Mouse (Mus musculus): ENCODE data around the gene Fyb2.
"Not testable (repeated sequence)": the region's sequence is repeated elsewhere in the genome, so short reads cannot be mapped to it uniquely, and the experiment has no call there.

Gene Fyb2

DNA sequence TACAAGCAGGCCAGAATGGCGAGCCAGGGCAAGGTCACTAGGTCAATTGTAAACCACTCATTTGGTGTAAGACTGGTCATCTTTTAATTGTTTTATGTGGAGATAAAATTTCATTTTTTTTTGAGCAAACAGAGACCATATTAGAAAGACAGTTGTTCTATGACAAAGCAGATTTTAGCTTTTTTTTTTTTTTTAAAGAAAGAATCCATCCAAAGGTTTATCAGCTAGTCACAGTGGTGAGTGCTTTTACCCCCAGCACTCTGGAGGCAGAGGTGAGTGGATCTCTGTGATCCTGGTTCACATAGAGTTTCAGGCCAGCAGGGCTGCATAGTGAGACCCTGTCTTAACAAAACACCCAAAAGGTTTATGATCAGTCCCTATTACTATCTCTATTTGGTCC lies 31.2 kb downstream of the Fyb2 start:
- no peak for DNase-seq

DNA sequence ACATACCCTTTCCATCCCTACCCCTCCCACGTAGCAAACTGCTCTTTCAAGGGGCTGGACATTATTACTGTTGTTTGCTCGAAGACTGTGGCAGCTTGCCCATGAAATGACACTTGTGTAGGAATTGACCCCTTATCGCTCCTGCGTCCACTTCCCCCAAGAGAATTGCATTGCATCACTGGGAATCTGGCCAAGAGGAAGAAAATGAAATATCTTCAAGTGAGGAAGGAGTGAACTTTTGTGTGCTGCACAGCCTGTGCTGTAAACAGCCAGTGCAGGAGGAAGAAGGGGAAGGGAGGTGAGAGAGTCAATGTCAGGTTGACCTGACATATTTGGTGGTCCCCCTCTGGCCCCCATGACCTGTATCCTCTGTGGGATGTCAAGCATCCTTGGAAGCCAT lies 35.6 kb downstream of the Fyb2 start:
- peak; percentile 57 for DNase-seq

DNA sequence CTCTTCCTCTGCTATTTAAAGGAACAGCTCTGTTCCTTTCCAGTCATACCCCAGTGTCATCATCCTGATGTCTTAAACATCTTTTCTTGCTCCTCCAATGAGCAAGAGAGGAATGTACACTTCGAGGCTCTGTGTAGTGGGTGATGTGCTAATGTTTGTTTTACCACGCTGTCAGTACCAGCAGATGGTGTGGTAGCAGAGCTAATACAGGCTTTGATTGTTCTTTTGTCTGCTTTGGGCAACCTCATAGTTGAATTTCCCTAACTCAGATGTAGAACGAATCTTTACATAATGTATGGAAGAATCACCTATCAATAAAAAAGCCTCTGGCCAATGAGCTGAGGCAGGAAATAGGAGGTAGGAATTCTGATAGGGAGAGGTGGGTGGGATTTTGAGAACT lies 36.0 kb downstream of the Fyb2 start:
- DNase-seq, result no peak

DNA sequence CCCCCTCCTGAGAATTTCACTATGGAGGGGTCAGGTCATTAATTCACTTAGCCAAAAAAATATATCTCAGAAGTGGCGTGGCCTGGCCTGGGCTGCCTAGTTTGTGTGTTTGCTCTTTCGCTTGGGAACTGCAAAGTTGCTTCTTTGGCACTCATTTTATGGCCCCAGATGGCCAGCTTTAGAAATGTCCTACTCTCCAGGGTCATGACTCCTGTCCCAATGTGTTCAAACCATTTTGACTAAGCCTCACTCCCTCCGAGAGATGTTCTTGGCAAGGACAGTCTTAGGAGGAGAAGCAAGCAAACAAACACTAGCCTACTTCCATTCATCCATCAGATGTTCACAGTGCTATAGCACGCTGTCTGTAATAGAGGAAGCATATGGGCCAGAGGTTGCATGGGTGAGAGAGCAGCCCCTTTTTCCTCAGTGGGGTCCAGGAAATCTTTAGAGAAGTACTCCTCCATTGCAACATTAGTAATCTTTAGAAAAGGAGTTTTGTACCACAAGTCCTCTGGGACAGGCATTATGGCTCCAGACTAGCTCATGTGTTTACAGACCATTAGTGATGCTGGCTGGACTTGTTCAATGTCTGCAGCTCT lies 38.1 kb downstream of the Fyb2 start:
- DNase-seq, result no peak

DNA sequence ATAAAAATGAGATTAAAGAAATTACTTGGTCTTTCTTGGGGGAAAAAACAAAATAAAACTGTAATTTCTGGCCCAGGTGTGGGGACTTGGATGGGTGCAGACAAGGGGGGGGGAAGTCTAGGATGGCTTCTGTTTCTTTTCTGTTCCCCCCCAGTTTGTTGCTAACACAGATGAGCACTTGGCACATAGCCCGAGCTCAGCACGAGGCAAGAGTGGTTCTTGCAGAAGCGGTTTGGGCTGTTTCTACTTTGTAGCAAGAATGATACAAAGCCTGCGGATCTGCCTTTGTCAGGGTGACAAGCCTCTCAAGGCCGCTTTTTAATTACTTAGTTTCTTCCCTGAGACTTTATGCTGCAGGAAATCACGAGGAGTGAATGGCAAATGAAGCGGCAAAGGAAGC lies 43.4 kb downstream of the Fyb2 start:
- no peak for DNase-seq

DNA sequence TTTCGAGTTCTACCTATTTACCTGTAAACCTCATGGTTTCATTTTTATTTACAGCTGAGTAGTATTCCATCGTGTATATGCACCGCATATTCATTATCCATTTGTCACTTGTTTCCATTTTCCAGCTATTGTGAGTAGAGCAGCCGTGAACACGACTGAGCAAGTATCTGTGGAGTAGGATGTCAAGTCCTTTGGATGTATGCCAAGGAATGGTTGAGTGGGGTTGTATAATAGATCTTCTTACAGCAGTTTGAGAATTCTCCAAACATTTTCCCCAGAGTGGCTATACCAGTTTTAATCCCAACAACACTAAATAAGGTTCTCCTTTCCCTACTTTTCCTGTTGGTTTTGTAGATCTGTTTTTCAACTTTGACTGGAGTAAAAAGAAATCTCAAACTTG lies 48.2 kb downstream of the Fyb2 start:
- DNase-seq, result no peak

DNA sequence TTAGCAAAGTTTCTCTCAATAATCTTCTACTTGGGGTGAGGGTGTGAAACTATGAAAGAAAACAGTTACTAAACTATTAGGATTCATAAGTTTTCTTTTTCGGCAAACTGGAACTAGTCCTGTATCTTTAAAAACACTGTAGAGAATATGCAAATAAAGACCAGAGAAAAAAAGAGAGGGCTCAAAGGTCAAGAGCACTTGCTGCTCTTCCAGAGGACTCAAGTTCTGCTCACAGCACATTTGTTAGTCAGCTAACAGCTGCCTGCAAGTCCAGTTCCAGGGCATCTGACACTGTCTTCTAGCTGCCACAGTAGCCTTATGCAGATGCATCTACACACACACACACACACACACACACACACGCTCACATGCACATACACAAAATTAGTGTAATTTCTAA lies 59.4 kb downstream of the Fyb2 start:
- no peak for DNase-seq

DNA sequence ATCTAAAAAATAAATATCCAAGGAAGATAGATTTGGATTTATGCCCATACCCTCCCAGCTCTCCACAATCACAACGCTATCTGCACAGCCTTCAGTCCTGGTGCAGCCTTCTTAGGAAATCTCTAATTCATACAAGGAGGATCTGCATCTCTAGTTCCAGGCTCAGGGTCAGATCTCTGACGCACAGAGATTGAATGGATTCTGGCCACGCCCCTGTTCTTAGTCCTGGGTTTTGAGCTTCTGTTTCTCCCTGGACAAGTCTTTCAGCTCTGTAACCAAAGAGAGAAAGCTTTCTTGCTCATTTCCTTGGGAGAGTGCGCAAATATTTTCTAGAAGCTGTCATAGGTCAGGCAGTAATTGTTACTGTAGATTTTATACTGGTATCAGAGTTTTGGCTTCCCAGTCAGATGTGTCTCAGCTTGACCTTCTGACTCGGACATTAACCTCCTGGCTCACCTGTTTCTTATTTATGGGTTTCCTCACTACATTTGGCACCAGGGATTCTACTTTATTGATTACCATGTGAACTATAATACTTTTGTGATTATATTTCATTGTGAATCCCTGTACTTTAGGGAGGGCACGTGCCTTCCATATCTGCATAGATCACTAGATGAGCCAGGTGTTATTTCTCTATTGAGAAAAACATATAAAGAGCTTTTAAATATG lies 62.0 kb downstream of the Fyb2 start:
- DNase-seq, result no peak

DNA sequence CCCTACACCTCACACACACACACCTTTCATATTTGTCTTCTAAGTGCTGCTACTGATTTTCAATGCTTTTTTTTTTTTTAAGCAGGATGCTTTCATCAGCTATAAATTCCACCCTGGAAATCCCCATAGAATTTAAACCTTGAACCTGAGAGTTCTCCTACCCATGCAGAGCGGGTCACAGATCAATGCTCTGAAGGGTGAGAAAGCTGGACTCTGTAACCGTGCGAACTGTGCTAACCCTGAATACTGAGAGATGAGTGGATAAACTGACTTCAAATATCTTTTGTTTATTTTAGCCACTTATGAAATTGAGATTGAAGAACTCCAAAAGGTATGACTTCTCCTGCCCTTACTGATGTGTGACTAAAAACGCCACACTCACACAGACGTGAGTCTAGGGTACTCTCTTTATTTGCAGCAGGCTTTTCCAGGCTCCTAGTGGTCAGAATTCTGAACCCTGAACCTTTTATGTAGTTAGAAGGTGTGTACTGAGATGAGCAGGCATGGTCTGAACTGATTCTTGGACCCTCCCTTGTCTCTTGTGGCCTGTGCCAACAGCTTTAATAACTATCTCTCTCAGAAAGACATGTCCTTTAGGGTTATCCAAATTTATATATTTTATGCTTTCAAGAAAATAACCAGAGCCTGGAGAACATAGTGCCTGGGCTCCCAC lies 72.8 kb downstream of the Fyb2 start:
- no peak for DNase-seq

DNA sequence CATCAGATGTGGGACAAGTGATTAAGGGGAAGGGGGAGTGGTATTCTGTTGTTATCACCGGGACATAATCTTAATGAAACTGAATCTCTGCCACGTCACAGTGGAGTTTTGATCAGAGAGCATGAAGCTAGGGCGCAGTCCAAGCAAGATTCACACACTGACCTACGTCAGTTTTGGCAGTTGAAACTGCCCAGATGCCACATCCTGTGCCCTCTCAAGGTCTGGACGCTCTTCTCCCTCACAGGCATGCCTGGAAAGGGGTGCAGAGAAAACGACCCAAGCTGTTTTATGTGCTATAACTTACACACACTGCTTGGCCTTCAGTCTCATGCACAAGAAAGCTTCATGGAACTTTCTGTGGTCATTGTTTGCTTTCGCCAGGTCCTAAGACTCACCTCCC lies 74.4 kb downstream of the Fyb2 start:
- no peak for DNase-seq

DNA sequence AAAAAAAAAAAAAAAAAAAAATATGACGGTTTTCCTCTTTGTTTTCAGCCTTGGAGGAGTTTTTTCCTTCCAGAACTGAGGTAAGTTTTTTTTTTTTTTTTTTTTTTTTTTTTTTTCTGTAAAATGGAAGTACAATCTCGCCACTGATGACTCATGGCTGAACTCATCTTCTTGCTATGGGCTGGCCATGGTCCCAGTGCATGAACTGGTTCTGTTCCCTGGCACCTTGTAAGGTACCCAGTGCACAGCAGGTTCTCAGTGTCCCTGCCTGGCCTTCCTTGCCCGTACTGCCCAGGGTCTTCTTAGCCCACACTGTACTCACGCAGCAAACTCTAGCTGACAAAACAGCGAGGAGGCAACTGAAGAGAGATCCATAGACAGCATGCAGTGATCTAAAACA lies 74.8 kb downstream of the Fyb2 start:
- no peak for DNase-seq

DNA sequence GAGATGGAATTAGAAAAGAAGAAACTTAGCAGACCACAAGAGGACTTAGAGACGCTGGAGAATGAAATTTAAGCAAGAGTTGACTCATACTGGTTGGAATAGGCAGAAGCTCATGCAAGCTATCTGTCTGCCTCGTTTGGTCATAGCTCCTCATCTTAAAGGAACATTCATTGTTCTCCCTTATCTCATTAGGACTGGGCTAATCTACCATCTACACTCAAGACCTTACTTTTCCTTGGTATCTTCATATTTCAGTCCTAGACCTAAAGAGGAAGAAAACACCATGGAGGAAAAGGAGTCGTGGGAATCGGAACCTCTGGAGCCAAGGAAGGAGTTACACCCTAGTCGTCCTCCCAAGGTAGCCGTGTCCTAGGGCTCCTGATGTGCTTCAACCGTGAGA lies 75.5 kb downstream of the Fyb2 start:
- DNase-seq, result no peak

DNA sequence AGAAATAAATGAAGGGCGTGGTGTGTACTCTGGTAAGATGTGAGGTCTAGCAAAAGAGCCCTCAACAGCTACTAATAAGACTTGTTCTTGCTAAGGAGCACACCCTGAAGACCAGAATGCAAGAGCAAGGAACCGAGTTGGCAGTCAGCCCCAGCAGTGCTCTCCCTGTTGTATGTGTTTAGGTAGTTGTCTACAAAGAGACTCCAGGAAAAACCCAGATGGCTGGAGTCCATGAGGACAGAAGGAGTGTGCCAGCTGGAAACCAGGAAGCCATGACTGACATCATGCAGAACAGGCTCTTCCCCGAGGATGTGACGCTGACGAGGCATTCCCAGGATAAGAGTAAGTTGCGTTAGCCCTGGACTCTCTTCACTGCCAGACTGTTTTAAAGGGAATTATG lies 76.8 kb downstream of the Fyb2 start:
- no peak for DNase-seq

DNA sequence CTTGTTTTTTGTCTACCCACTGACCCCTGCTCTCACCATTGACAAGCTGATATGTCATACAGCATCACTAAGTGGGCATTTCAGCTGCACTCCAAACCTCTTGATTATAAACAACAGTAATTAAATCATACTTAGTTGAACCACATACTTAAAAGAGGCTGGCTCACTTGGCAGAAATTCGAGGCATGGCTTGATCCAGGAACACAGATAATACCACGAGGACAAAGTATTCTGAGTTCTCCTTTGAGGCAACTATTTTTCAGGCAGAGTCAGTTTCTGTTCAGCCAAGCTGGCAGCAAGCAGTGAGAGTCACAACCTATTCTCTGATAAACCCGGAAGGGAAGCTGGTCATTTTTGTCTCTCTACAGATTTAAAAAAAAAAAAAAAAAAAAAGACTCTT lies 77.4 kb downstream of the Fyb2 start:
- no peak for DNase-seq

DNA sequence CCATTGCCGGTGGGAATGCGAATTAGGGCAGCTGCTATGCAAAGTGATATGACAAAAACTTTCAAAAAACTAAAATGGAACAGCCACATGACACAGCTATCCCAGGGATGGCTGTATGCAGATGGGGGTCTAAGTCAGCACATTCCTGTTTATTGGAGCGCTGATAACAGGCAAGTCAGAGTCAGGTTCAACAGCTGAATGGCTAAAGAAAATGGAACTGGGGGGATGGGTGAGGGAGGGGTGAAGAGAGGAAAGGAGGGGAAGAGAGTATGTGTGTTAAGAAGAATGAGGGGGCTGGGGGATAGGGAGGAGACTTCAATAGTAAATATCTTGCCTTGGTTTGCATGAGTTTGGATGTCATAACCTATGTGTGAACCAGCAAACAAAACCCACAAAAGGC lies 79.0 kb downstream of the Fyb2 start:
- DNase-seq, result no peak

DNA sequence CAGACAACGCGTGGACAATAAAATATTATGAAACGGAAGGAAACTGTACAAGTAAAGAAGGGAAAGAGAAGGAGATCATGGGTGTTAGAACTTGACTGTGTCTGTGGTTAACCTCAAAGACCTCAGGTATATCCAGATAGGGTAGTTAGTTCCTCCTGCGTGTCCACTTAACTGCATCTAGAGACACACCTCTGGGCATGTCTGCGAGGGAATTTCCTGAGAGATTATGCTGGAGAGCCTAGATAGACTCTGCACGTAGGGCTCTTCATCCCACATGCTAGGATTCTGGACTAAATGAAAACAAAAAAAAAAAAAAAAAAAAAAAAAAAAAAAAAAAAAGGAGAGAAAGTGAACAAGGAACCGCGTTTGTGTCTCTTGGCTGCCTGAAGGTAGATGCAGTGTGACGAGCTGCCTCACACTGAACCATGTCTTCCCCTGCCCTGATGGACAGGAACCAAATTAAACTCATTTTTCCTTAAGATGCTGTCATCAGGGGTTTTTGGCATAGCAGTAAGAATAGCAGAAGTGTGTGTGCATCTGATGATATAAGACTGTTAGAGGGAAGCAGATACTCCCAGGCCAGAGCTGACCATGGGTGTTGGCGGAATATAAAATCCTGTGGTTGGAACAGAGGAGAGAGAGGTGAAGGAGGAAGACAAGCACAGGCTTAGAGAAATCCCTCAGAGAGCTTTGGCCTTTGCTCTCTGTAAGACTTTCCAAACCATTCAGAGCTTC lies 80.1 kb downstream of the Fyb2 start:
- DNase-seq, result no peak

DNA sequence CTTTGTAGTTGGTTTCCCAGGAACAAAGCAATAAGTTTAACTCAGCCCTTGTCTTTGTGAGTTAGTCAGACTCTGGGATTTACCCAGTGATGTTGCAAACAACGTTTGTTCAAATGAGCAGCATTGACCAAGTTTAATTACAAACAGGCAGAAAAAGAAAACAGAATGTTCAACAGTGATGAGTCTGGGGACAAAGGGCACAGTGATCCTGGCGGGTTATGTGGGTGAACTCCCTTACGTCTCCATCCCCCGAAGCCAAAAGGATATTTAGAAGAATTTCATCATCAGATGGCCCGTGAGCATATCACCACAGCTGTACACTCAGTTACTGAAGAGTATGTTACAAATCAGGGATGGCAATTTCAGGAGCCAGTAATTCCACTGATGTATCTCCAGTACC lies 86.4 kb downstream of the Fyb2 start:
- no peak for DNase-seq

DNA sequence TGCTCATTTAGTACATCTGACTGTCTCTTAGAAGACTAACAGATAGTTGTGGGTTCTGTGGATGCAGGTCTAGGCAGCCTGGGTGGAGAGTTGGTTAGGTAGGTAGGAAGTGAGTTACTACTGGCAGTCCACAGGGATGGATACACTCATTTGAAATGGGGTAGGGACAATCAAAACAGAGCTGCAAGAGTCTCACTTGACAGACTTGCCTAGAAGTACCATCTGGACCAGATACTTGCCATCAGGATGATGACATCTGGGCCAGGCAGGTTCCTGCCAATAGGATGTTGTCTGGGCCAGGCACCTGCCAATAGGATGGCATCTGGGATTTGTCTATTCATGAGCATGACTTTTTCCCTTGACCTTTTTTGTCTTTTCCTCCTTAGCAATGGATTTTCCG lies 88.5 kb downstream of the Fyb2 start:
- no peak for DNase-seq

DNA sequence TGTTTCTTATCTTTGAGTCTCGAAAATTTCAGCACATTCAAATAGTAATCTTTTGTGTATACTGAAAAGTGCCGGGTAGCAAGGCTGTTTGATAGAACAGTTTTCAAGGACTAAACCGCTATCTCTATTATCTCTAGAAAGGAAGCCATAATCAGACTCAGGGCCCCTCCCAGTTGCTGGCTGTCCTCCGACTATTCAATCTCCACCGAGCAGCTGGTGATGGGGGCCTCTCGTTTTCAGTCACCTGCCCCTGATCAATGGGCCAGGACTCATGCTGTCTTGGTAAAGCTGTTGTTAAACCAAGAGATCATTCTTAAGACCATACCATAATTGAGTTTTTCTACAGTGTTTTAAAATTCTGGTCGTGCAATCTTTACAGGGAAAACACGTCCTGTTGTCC lies 90.9 kb downstream of the Fyb2 start:
- no peak for DNase-seq

DNA sequence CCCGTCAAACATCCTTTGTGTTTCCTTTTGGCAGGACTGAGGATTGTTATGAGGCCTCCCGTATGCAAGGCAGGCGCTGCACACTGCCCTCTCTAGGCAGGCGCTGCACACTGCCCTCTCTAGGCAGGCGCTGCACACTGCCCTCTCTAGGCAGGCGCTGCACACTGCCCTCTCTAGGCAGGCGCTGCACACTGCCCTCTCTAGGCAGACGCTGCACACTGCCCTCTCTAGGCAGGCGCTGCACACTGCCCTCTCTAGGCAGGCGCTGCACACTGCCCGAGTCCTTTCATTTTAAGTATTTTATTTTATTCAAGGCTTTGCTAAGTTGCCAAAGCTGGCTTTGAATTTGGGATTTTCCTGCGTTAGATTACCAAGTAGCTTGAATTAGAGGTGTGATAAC lies 91.4 kb downstream of the Fyb2 start:
- not testable (repeated sequence) for DNase-seq

DNA sequence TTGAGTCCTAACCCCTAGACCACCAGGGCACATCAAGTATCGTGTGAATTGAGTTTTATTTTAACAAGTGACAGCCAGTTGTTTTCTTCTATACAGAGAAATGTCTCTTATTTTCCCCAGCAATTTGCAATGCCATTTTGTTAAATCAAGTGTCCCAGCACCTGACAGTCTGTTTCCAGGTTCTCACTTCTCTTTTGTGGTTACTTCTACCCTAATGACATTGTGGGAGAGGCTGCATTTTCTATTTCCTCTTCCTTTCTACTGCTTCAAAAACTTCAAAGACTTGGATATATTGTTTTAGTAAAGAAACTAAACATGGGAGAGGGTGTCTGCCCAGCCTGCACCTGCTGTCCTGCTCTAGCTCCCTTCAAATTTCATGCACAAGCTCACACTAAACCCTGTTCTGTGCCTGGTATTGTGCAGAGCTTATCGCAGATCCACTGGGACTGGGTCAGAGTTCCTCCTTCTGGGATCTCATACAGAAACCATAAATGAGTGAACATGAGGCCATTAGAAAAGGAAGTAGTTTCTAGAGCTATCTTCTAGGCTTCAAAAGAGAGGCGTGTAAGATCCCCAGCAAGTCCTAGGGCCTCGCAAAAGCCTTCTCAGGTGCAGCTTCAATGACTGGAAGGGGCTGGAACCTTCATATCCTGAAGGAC lies 94.2 kb downstream of the Fyb2 start:
- DNase-seq, result no peak

DNA sequence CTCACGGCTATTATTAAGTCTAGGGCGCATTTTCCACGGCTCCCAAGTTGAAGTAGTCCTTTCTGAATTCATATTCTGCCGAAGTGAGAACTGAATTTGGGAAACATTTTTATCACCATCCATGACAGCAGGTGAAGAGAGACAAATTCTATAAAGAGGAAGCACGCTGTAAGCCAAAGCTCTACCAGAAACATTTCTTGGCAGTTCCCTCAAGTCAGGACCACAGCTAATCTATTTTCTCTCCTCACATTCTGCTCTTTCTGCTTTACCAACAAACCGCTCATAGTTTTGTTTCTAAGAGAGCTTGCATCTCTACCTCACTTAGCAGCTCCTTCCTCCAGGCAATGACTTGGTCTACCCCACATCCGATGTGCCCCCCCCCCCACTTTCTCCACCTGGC lies 100.5 kb downstream of the Fyb2 start:
- DNase-seq, result no peak

DNA sequence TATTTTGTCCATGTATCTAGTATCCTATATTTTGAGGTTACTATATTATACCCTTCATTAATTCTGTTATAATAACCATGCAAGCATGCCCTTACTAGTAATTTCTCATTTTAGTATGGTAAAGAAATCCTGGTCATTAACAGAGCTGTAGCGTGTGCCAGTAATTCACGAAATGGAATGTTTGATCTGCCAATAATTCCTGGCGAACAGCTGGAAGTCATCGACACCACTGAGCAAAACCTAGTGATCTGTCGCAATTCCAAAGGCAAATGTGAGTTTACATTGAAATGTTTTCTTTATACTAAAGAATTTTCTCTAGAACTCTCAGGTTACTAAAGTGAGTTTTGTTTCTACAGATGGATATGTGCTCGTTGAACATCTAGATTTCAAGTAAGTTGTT lies 102.2 kb downstream of the Fyb2 start:
- peak; percentile 12 for DNase-seq
